Mouse (Mus musculus): ENCODE results near the gene Prkcz.
"Not testable (repeated sequence)": the region's sequence is repeated elsewhere in the genome, so short reads cannot be mapped to it uniquely, and the experiment has no call there.

Gene Prkcz

GRCm38 (mm10) chr4:155280768-155281121, 80.4 kb downstream of the Prkcz start:
- no peak for DNase-seq

- DNase-seq = no peak
Measured at GRCm38 (mm10) chr4:155279926-155280767, 81.0 kb downstream of the Prkcz start.

- no peak for DNase-seq
Measured at GRCm38 (mm10) chr4:155279054-155279453, 82.1 kb downstream of the Prkcz start.

- no peak for DNase-seq
Measured at GRCm38 (mm10) chr4:155277963-155278362, 83.2 kb downstream of the Prkcz start.

- peak in 1 of 2 experiments; percentile 53 for DNase-seq
Measured at GRCm38 (mm10) chr4:155274851-155275250, 86.3 kb downstream of the Prkcz start.

- no peak for DNase-seq
Measured at GRCm38 (mm10) chr4:155274451-155274850, 86.7 kb downstream of the Prkcz start.

- peak; percentile 77 to 80 for DNase-seq
Measured at GRCm38 (mm10) chr4:155268382-155268781, 92.8 kb downstream of the Prkcz start.

- DNase-seq = no peak
Measured at GRCm38 (mm10) chr4:155267639-155268175, 93.5 kb downstream of the Prkcz start.

GRCm38 (mm10) chr4:155267047-155267543, 94.1 kb downstream of the Prkcz start:
- DNase-seq = no peak

GRCm38 (mm10) chr4:155264521-155265321, 96.4 kb downstream of the Prkcz start:
- peak; percentile 73 to 90 for DNase-seq

- DNase-seq = no peak
Measured at GRCm38 (mm10) chr4:155252253-155252652, 108.9 kb downstream of the Prkcz start.

GRCm38 (mm10) chr4:155251147-155251546, 110.0 kb downstream of the Prkcz start:
- DNase-seq = peak in 1 of 2 experiments; percentile 53

GRCm38 (mm10) chr4:155250361-155251117, 110.6 kb downstream of the Prkcz start:
- DNase-seq = peak; percentile 45 to 57

GRCm38 (mm10) chr4:155249648-155250351, 111.4 kb downstream of the Prkcz start, which contains the start of gene Faap20:
TSS of gene Faap20 (plus strand) at chr4:155249802.
- peak; percentile 87 for DNase-seq

- DNase-seq = peak; percentile 98
Measured at GRCm38 (mm10) chr4:155249257-155249647, 111.9 kb downstream of the Prkcz start.

GRCm38 (mm10) chr4:155248054-155248453, 113.1 kb downstream of the Prkcz start:
- not testable (repeated sequence) for DNase-seq

- DNase-seq = peak; percentile 88
Measured at GRCm38 (mm10) chr4:155246691-155247105, 114.5 kb downstream of the Prkcz start.

- DNase-seq = peak; percentile 32 to 45
Measured at GRCm38 (mm10) chr4:155245770-155246492, 115.2 kb downstream of the Prkcz start.

GRCm38 (mm10) chr4:155243233-155243632, 117.9 kb downstream of the Prkcz start:
- peak in 1 of 2 experiments; percentile 15 for DNase-seq

GRCm38 (mm10) chr4:155242292-155242691, 118.9 kb downstream of the Prkcz start:
- DNase-seq = peak; percentile 67 to 74

- DNase-seq = peak; percentile 87 to 91
Measured at GRCm38 (mm10) chr4:155241789-155242188, 119.4 kb downstream of the Prkcz start.

All from cerebellum, postnatal 14 days (tissue).